Mouse (Mus musculus) Muller cell, postnatal 12 days (primary cell): ENCODE results near the gene Sez6l2.

Source experiments
- DNase-seq: peaks from one replicate; pipeline ENCODE4 v3.0.0-alpha.2; 2015; ENCODE audit errors: inconsistent ontology term

Sez6l2 gene

GRCm38 (mm10) chr7:126961095-126961494, 10.7 kb downstream of the Sez6l2 start:
- no peak for DNase-seq

GRCm38 (mm10) chr7:126961965-126962364, 11.6 kb downstream of the Sez6l2 start:
- no peak for DNase-seq

DNA sequence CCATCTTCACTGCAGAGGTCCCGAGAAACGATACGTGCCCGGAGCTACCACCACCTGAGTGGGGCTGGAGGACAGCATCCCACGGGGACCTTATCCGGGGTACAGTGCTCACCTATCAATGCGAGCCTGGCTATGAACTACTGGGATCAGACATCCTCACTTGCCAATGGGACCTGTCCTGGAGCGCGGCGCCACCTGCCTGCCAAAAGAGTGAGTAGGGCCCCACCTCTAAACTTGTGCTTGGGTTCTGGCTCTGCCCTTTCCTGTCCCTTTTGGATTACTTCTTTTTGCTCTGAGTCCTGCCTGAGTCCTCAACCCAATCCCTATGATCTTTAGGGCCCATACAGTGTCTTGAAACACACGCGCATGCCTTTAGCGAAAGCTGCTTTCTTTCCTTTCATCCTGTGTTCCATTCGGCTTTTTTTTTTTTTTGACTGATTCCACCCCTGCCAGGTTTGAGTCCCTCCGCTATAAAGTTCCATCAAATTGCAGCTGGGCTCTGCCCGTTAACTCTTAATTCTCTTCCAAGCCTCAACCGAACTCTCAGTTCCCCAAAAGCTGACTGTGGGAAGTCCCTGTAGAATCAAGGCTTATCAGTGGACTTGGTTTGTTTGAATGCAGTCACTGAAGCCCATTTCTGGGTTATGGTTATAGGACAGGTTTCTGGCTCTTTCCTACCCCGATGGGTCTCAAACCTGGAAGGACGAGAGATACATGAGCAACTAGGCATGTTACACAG, 13.4 kb downstream of the Sez6l2 start:
- DNase-seq = peak; percentile 35

GRCm38 (mm10) chr7:126965568-126965967, 15.2 kb downstream of the Sez6l2 start:
- no peak for DNase-seq

GRCm38 (mm10) chr7:126967361-126967760, 17.0 kb downstream of the Sez6l2 start:
- DNase-seq = no peak

GRCm38 (mm10) chr7:126975493-126975892, 25.1 kb downstream of the Sez6l2 start:
- no peak for DNase-seq

DNA sequence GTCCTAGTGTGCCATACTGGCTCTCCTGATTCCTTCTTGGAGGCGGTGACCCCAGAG, 25.4 kb downstream of the Sez6l2 start, which contains the start of gene Cdipt:
Gene Cdipt, plus strand, starts transcription at position 22 of the 57 bp plus-strand sequence.
- DNase-seq = no peak

DNA sequence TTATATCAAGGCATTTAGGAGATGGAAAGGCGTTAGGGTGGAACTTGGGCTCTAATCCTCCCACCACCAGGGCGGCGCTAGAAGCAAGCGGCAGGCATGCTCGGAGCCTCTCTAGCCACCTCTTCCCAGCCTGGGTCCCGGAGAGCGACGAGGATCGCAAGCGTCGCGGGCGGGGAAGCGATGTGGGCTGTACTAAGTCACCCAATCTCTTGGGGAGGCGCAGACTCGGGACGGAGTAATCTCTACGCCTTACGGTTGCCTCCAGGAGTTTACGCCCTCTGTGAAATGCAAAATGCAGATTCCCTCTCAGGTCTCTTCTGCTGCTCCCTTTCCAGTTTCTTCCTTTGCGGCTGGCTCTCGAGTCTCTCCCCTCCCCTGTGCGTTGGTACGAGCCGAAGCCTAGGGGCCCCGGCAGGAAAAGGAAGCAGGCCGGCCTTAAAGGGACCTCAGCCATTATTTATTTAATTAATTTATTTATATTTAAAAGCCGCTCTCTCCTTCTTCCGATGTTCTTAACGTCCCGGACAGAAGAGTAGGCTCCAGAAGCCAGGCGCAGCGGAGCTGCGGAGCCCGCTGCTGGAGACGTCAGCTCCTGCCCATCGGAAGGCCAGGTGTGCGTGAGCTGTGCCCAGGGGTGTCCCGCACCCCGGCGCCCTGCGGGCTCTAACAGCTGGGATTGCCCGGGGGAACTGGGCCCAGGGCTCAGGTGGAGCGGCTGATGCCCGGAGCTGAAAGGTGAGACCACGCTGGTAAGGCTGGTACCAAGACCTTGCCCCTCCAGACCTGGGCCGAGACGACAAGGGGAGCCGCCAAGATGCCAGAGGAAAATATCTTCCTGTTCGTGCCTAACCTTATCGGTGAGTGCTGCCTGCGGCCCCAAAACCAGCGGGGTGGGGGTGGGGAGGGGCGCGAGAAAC, 25.8 kb downstream of the Sez6l2 start, which contains the start of gene Cdiptos:
Gene Cdiptos, minus strand, starts transcription at position 149 of the 917 bp plus-strand sequence.
- peak; percentile 98 for DNase-seq

- DNase-seq = peak; percentile 23
Measured at GRCm38 (mm10) chr7:126976878-126977459, 26.6 kb downstream of the Sez6l2 start.

- no peak for DNase-seq
Measured at GRCm38 (mm10) chr7:126978841-126979240, 28.5 kb downstream of the Sez6l2 start.

- DNase-seq = no peak
Measured at GRCm38 (mm10) chr7:126981601-126982000, 31.2 kb downstream of the Sez6l2 start.

DNA sequence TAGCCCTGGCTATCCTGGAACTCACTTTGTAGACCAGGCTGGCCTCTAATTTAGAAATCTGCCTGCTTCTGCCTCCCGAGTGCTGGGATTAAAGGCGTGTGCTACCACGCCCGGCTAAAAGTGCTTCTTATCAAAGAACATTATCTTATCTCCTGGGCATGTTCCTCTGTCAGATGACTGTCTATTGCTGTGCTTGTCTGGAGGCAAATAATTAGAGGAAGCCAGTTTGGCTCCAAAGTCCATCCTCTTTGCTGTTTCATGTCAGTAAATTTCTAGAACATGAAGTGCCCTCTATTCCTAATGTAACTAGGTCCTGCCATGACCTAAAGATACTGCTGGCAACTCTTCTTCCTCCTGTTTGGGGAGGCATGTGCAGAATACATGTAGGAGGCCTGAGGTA, 31.7 kb downstream of the Sez6l2 start:
- no peak for DNase-seq

- DNase-seq = no peak
Measured at GRCm38 (mm10) chr7:126983113-126983512, 32.8 kb downstream of the Sez6l2 start.

GRCm38 (mm10) chr7:126984667-126985444, 34.5 kb downstream of the Sez6l2 start:
- no peak for DNase-seq

GRCm38 (mm10) chr7:126986319-126986718, 36.0 kb downstream of the Sez6l2 start:
- peak; percentile 26 for DNase-seq

DNA sequence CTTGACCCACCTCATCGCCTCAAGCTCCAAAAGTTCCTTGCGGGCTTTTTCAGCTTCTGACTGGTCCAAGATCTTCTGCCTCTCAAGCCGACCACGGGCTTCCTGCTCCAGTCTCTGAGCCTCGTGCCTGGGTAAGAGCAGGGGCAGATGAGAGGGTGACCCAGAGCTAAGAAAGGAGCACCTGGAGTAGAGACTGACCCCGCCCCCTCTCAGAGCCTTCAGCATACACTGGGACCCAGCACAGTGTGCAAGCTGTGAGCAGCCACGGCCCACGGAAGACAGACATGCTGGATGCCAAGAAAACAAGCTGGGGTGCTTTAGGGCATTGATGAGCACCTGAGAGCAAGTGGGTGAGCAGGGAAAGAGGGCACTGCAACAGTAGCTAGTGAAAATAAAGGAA, 38.5 kb downstream of the Sez6l2 start:
- DNase-seq = no peak

- no peak for DNase-seq
Measured at GRCm38 (mm10) chr7:126996449-126996848, 46.1 kb downstream of the Sez6l2 start.

DNA sequence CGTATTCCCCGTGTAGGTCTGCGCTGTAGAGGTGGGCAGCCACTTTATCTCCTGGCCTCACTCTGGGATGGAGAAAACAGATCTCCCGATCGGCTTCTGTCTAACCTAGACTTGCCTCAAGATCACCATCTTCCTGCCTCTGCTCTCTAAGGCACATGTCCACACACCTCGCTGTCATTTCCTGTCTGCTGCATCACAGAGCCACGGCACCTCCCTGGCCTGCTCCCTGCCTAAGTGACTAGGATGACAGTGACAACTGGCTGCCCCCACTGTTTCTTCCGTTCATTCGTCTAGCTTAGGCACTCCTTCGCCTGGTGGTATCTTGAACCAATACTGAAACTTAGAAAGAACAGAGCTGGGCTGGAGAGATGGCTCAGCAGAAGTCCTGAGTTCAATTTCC, 49.2 kb downstream of the Sez6l2 start:
- DNase-seq = no peak

DNA sequence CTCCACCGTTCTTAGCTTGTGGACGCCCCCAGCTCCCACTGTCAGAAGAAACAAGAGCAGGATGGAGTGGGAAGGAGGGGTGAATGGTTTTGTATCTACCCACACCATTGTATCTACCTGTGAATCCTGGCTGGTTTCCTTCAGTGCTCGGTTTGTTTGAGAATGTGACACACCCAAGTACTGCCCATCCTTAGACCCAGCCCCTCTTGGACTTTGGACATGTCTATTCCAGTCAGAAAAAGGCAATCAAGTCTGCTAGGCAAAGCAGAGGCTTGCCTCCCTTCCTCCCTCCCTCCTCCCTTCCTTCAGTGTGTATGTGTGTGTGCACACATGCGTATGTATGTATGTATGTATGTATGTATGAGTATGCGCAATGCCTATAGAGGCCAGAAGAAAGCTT, 53.3 kb downstream of the Sez6l2 start:
- DNase-seq = no peak

DNA sequence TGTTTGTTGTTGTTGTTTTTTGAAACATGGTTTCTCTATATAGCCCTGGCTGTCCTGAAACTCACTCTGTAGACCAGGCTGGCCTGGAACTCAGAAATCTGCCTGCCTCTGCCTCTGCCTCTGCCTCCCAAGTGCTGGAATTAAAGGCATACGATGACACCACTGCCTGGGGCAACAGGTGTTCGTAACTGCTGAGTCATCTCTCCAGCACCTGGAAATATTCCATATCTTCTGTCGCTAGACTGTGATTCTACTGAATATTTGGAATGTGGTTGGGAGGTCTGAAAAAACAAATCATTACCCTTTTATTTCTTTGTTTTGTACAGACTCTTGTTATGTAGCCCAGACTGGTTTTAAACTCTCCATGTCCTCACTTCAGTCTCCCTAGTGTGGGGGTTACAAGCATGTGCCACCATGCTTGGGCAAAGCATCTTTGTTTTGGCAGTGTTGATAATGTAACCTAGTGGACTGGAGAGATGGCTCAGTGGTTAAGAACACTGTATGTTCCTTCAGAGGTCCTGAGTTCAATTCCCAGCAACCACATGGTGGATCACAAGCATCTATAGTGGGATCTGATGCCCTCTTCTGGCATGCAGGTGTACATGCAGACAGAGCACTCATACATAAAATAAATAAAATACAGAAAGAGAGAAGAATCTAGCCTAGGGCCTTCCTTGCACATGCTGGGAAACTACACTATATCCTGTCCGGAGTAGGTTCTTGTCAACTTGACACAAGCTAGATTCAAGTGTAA, 53.9 kb downstream of the Sez6l2 start:
- DNase-seq = no peak

GRCm38 (mm10) chr7:127007313-127008024, 57.1 kb downstream of the Sez6l2 start:
- no peak for DNase-seq
